Mouse (Mus musculus): Measurements from ENCODE around the gene Psip1. TPM values are rescaled to one million over a fixed set of nuclear protein-coding genes. Genes with fewer than 3 reads are reported as not detected.

Psip1 gene
- total and polyA plus RNA-seq, 3 experiments = 54.0 to 161 (median 68.1) TPM

DNA sequence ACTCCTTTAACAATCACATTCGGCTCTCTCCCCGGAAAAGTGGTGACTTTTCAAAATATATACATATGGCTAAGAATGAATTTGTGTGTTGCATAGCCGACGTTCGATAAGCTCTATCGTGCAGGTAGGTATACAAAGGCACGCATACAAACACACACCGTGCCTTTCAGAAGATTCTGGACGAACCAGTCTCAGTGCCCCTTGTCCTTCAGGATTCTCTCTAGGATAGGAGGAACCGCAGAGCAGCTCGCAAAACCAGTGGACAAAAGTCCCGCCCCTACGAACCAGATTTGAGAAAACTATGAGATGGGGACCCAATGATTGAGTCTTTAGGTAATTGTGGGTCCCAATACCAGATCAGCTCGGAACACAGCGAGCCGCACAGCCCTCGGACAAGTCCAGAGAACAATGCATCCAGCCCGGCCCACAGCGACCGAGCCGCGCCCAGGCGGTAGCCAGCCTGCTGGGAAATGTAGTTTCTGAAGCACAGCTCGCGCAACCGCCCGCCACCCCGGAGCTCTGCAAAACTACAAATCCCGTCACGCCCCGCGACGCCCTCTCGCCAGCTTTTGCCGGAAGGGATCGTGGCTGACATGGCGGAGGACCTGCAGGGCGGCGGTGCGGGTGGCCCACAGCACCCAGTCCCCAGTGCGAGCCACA is 69.0 kb downstream of the Psip1 start, which contains the start of gene Snapc3:
Gene Snapc3, plus strand, starts transcription at position 565 of the 660 bp plus-strand sequence.
- Histone ChIP-seq H3K27me3 (ENCODE audit: control insufficient read depth in 1 of 2, insufficient read depth in 2 of 2, low read length in 2 of 2) (no peaks in the 10 kb centered on the region), H3K4me1 (ENCODE audit: control insufficient read depth in 1 of 2, insufficient read depth in 2 of 2, low read length in 2 of 2) (peaks cover 3 to 4% of the 10 kb centered on the region in 2 experiments; a peak in 2 of 4 replicates), H3K27ac (ENCODE audit: control insufficient read depth, low read depth, low read length) (peak within 1 kb of the TSS; percentile 16; the same call in 1 of the 2 replicates), H3K79me2 (ENCODE audit: control insufficient read depth, insufficient read depth, low read length, poor library complexity) (peaks cover 17% of the 10 kb centered on the region), H3K36me3 (ENCODE audit: control insufficient read depth in 1 of 2, insufficient read depth in 2 of 2, low read length in 2 of 2) (peaks cover 3 to 11% of the 10 kb centered on the region in 2 experiments; a peak in 3 of 4 replicates), H3K9ac (ENCODE audit: control insufficient read depth, low read depth, low read length, poor library complexity, severe bottlenecking) (peak within 1 kb of the TSS; percentile 91), H3K4me3 (ENCODE audit: control insufficient read depth in 1 of 2, insufficient read depth in 1 of 2, low read depth in 2 of 2, low read length in 2 of 2) (peak within 1 kb of the TSS; percentile 85 to 92), H3K9me3 (replicated peaks; ENCODE audit: insufficient read depth, low read length) (no peaks in the 10 kb centered on the region)
- TF ChIP-seq HCFC1 (IDR thresholded peaks at IDR 0.05; ENCODE audit: low read depth, low read length) (peak; percentile 100), MAZ (IDR thresholded peaks at IDR 0.05; ENCODE audit: low read depth, low read length) (no peak), KAT2A (conservative IDR thresholded peaks at IDR 0.05; ENCODE audit: low read depth, low read length) (peak; percentile 88), POLR2A (IDR thresholded peaks at IDR 0.05; ENCODE audit: control insufficient read depth in 1 of 2, insufficient read depth in 1 of 2, low read depth in 1 of 2, low read length in 2 of 2, poor library complexity in 1 of 2) (peak; percentile 61 to 86; a peak in 3 of 4 replicates), ZC3H11A (IDR thresholded peaks at IDR 0.05; ENCODE audit: low read depth, low read length) (no peak), GATA1 (IDR thresholded peaks at IDR 0.05; ENCODE audit: low read depth, low read length) (no peak), MYB (IDR thresholded peaks at IDR 0.05; ENCODE audit: low read depth, low read length) (no peak), ZMIZ1 (IDR thresholded peaks at IDR 0.05; ENCODE audit: low read depth, low read length) (peak; percentile 52; the same call in 1 of the 2 replicates), USF1 (IDR thresholded peaks at IDR 0.05; ENCODE audit: low read depth, low read length) (no peak), TBP (IDR thresholded peaks at IDR 0.05; ENCODE audit: low read depth, low read length) (0 out of 2 replicates have a peak, but pooled peaks have one; percentile 34), MYC (IDR thresholded peaks at IDR 0.05; ENCODE audit: low read depth, low read length) (0 out of 2 replicates have a peak, but pooled peaks have one; percentile 16), TCF12 (IDR thresholded peaks at IDR 0.05; ENCODE audit: low read depth, low read length) (peak; percentile 65), NELFE (IDR thresholded peaks at IDR 0.05; ENCODE audit: low read depth, low read length) (peak; percentile 82), POLR2AphosphoS2 (IDR thresholded peaks at IDR 0.05; ENCODE audit: low read length) (peak; percentile 72; the same call in 1 of the 2 replicates), ELF1 (IDR thresholded peaks at IDR 0.05; ENCODE audit: low read depth, low read length) (peak; percentile 92), NRF1 (IDR thresholded peaks at IDR 0.05; ENCODE audit: insufficient read depth, low read depth, low read length, poor library complexity, severe bottlenecking) (peak; percentile 57; the same call in 1 of the 2 replicates), ZKSCAN1 (IDR thresholded peaks at IDR 0.05; ENCODE audit: low read depth, low read length) (no peak), MEF2A (IDR thresholded peaks at IDR 0.05; ENCODE audit: extremely low read depth, insufficient replicate concordance, low read depth, low read length, poor library complexity, severe bottlenecking) (no peak), POLR2AphosphoS5 (IDR thresholded peaks at IDR 0.05; ENCODE audit: borderline replicate concordance, low read depth, low read length) (no peak), SIN3A (IDR thresholded peaks at IDR 0.05; ENCODE audit: low read length) (peak; percentile 90), CTCF (IDR thresholded peaks at IDR 0.05 in 2 of 3, conservative IDR thresholded peaks at IDR 0.05 in 1 of 3; ENCODE audit: control insufficient read depth in 1 of 3, insufficient read depth in 1 of 3, low read depth in 2 of 3, low read length in 3 of 3, poor library complexity in 1 of 3, severe bottlenecking in 1 of 3) (no peak), MAX (IDR thresholded peaks at IDR 0.05; ENCODE audit: low read length) (0 out of 2 replicates have a peak, but pooled peaks have one; percentile 25), MXI1 (IDR thresholded peaks at IDR 0.05; ENCODE audit: low read depth, low read length) (peak; percentile 81; the same call in 1 of the 2 replicates)
- DNase-seq (ENCODE audit: low read depth, low spot score) = peak; percentile 96

All from MEL (cell line).